Mouse (Mus musculus): Measurements from ENCODE around the gene Zkscan2.

Zkscan2 gene

GRCm38 (mm10) chr7:123500239-123501219 is at the start of gene Zkscan2:
Gene Zkscan2, minus strand, starts transcription at chr7:123500449.
- peak; percentile 94 for DNase-seq (ENCODE audit: low read depth, low spot score)

- DNase-seq (ENCODE audit: low read depth, low spot score), result no peak
Observed at GRCm38 (mm10) chr7:123529190-123529589, 28.9 kb upstream of the Zkscan2 start.

GRCm38 (mm10) chr7:123525761-123526160 is 25.5 kb upstream of the Zkscan2 start:
- DNase-seq (ENCODE audit: low read depth, low spot score), result no peak

- peak; percentile 61 for DNase-seq (ENCODE audit: low read depth, low spot score)
Observed at GRCm38 (mm10) chr7:123524218-123524861, 24.1 kb upstream of the Zkscan2 start.

- peak; percentile 71 for DNase-seq (ENCODE audit: low read depth, low spot score)
Observed at GRCm38 (mm10) chr7:123507946-123508345, 7.7 kb upstream of the Zkscan2 start.

- peak; percentile 54 for DNase-seq (ENCODE audit: low read depth, low spot score)
Observed at GRCm38 (mm10) chr7:123503358-123503757, 3.1 kb upstream of the Zkscan2 start.

- DNase-seq (ENCODE audit: low read depth, low spot score), result peak; percentile 54
Observed at GRCm38 (mm10) chr7:123499481-123500238, 589 bp downstream of the Zkscan2 start.

- DNase-seq (ENCODE audit: low read depth, low spot score), result no peak
Observed at GRCm38 (mm10) chr7:123487703-123488102, 12.5 kb downstream of the Zkscan2 start.

GRCm38 (mm10) chr7:123467961-123468360 is 32.3 kb downstream of the Zkscan2 start:
- no peak for DNase-seq (ENCODE audit: low read depth, low spot score)

GRCm38 (mm10) chr7:123465692-123466387 is 34.4 kb downstream of the Zkscan2 start:
- peak; percentile 80 for DNase-seq (ENCODE audit: low read depth, low spot score)

GRCm38 (mm10) chr7:123463569-123463968 is 36.7 kb downstream of the Zkscan2 start:
- no peak for DNase-seq (ENCODE audit: low read depth, low spot score)

GRCm38 (mm10) chr7:123462070-123462501 is 38.2 kb downstream of the Zkscan2 start, which contains the start of gene Aqp8:
Gene Aqp8, plus strand, starts transcription at chr7:123462291.
- peak; percentile 44 for DNase-seq (ENCODE audit: low read depth, low spot score)

GRCm38 (mm10) chr7:123461316-123461715 is 38.9 kb downstream of the Zkscan2 start:
- DNase-seq (ENCODE audit: low read depth, low spot score), result no peak

- no peak for DNase-seq (ENCODE audit: low read depth, low spot score)
Observed at GRCm38 (mm10) chr7:123459247-123459646, 41.0 kb downstream of the Zkscan2 start.

- no peak for DNase-seq (ENCODE audit: low read depth, low spot score)
Observed at GRCm38 (mm10) chr7:123458309-123458708, 41.9 kb downstream of the Zkscan2 start.

GRCm38 (mm10) chr7:123455088-123455487 is 45.2 kb downstream of the Zkscan2 start:
- no peak for DNase-seq (ENCODE audit: low read depth, low spot score)

- no peak for DNase-seq (ENCODE audit: low read depth, low spot score)
Observed at GRCm38 (mm10) chr7:123453066-123453465, 47.2 kb downstream of the Zkscan2 start.

GRCm38 (mm10) chr7:123452551-123452950 is 47.7 kb downstream of the Zkscan2 start:
- no peak for DNase-seq (ENCODE audit: low read depth, low spot score)

GRCm38 (mm10) chr7:123450515-123450914 is 49.7 kb downstream of the Zkscan2 start:
- DNase-seq (ENCODE audit: low read depth, low spot score), result no peak

GRCm38 (mm10) chr7:123449676-123450075 is 50.6 kb downstream of the Zkscan2 start:
- DNase-seq (ENCODE audit: low read depth, low spot score), result no peak

GRCm38 (mm10) chr7:123448794-123449193 is 51.5 kb downstream of the Zkscan2 start:
- DNase-seq (ENCODE audit: low read depth, low spot score), result no peak

Measured in R1 (cell line).